Mouse (Mus musculus): ENCODE data around the gene Tmub2. TPM values are rescaled to one million over a fixed set of nuclear protein-coding genes. Genes with fewer than 3 reads are reported as not detected.

Gene Tmub2
- polyA plus RNA-seq, 1 experiment: 8.1 TPM

DNA sequence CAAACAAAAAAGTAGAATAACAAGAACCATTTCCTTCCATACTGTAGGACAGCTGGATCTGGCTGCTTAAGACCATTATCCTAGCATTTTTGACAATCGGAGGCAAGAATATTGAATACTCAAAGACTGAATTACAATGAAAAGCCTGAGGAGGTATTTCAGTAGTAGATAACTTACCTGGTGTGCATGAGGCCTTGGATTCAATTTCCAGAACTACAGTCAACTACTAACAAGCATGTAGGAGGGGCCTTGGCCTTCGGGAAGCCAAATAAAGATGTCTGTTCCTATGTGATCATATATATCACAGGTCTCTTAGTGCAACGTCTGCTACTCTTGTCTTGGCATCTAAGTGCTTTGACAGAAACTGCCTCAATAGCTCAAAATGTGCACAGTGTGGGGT, 45.3 kb downstream of the Tmub2 start:
- no peak overlapping the region for H3K4me3 ChIP-seq (replicated peaks)
- TF ChIP-seq TAL1 (IDR thresholded peaks at IDR 0.05; ENCODE audit: low read length) (no peak), GATA1 (IDR thresholded peaks at IDR 0.05; ENCODE audit: low read length) (no peak)
- peaks cover 68% of the 10 kb centered on the region for H3K27me3 ChIP-seq (ENCODE audit: control insufficient read depth)
- H3K36me3 ChIP-seq (ENCODE audit: control insufficient read depth): no peaks in the 10 kb centered on the region
- H3K4me1 ChIP-seq (ENCODE audit: control insufficient read depth): peaks cover 2% of the 10 kb centered on the region; the same call in 1 of the 2 replicates
- H3K9me3 ChIP-seq (ENCODE audit: control insufficient read depth, low read length): no peaks in the 10 kb centered on the region

DNA sequence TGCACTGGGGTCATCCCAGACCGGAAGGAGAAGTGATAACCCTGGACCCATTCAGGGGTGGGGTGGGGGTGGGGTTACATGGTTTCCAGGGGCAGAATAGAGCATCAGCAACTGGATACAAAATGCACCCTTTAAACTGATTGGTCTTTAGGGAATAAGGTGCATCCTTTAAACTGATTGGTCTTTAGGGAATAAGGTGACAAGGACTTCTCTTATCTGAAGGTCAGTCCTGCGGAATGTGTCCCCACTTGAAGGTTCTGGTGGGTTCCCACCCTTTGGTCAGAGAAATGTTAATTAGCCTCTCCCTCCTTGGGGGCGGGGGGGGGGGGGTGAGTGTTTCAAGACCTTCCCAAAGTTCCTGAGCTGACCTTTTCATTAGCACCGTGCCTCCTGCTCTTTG, 47.1 kb downstream of the Tmub2 start:
- peaks cover 72% of the 10 kb centered on the region for H3K27me3 ChIP-seq (ENCODE audit: control insufficient read depth)

DNA sequence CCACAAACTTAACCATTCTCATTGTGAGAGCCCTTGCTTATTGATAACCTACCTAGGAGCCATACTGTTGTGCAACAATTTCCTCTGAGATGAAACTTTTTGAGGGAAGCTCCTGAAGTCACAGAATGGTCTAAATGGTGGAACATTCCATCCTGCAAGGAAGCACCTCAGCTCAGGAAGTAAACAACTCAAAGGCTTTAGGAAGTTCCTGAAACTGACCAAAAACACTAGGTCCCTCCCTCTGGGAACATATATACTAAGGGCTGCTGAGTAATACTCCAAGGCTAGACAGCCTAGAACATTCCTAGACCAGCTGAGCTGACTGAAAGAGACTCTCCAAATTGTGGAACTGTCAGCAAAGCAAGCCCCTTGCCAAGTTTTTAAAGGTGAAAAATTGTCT, 48.3 kb downstream of the Tmub2 start:
- no peaks in the 10 kb centered on the region for H3K9me3 ChIP-seq (ENCODE audit: control insufficient read depth, low read length)
- peaks cover 3% of the 10 kb centered on the region for H3K4me1 ChIP-seq (ENCODE audit: control insufficient read depth)
- peaks cover 73% of the 10 kb centered on the region for H3K27me3 ChIP-seq (ENCODE audit: control insufficient read depth)
- no peaks in the 10 kb centered on the region for H3K36me3 ChIP-seq (ENCODE audit: control insufficient read depth)
- H3K4me3 ChIP-seq (replicated peaks): no peak overlapping the region
- TF ChIP-seq TAL1 (IDR thresholded peaks at IDR 0.05; ENCODE audit: low read length) (no peak), GATA1 (IDR thresholded peaks at IDR 0.05; ENCODE audit: low read length) (no peak)

More for the DNA sequence above, 47.1 kb downstream of the Tmub2 start:
- no peak for TF ChIP-seq TAL1 (IDR thresholded peaks at IDR 0.05; ENCODE audit: low read length)
- TF ChIP-seq GATA1 (IDR thresholded peaks at IDR 0.05; ENCODE audit: low read length): no peak
- no peaks in the 10 kb centered on the region for H3K36me3 ChIP-seq (ENCODE audit: control insufficient read depth)
- peaks cover 5% of the 10 kb centered on the region for H3K4me1 ChIP-seq (ENCODE audit: control insufficient read depth)
- H3K9me3 ChIP-seq (ENCODE audit: control insufficient read depth, low read length): no peaks in the 10 kb centered on the region
- no peak overlapping the region for H3K4me3 ChIP-seq (replicated peaks)

DNA sequence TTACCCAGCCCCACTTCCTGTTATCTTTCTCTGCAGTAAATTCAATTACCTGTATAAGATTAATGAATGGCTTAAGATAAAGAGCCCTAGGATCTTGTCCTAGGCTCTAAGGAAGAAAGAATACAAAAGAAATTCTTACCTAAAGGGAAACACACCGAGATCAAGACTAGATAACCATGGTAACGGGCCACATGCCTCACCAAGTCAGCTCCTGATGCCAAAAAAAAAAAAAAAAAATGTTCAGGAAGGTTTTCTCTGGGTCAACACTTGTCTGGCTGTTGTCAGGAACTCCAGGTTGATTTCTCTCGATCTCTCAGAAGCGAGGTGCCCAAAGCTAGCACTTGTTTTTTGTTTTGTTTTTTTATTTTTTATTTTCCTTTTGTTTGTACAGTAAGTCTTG, 49.3 kb downstream of the Tmub2 start:
- no peak for TF ChIP-seq GATA1 (IDR thresholded peaks at IDR 0.05; ENCODE audit: low read length)
- no peak for TF ChIP-seq TAL1 (IDR thresholded peaks at IDR 0.05; ENCODE audit: low read length)
- H3K27me3 ChIP-seq (ENCODE audit: control insufficient read depth): peaks cover 73% of the 10 kb centered on the region
- no peaks in the 10 kb centered on the region for H3K9me3 ChIP-seq (ENCODE audit: control insufficient read depth, low read length)
- H3K4me1 ChIP-seq (ENCODE audit: control insufficient read depth): peaks cover 3% of the 10 kb centered on the region
- no peaks in the 10 kb centered on the region for H3K36me3 ChIP-seq (ENCODE audit: control insufficient read depth)
- no peak overlapping the region for H3K4me3 ChIP-seq (replicated peaks)

DNA sequence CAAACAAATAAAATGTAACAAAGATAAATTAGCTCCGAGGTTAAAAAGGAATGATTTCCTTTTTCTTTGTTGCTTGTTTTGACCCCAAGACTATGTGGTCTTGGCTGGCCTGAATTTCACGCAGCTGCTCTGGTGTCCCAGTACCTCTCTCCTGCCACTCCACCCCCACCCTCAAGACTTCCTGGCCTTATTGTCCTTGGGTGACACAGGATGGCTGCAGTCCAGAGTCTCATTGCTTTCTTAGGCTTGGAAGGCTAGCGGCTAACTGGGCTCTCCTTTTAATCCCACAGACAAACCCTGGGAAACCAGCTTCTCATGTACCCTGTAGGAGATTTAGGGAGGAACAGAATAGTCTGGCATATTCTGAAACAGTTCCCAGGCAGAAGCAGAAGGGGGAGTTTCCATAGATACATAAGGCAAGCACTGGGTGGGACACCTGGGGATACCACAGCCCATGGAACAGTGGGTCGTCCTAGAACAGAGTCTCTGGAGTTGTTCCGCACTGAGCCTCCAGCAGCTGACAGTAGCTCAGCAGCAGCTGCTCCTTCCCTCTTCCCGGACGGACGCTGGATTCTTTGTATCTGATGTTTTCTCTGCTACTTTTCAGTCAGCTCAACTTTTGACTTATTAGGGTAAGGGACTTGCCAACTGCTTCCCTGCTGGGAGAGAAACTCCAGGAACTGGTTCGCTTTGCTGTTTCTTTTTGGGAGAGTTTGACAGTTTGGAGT, 50.4 kb downstream of the Tmub2 start:
- peaks cover 3% of the 10 kb centered on the region for H3K4me1 ChIP-seq (ENCODE audit: control insufficient read depth)
- H3K4me3 ChIP-seq (replicated peaks): no peak overlapping the region
- peaks cover 72% of the 10 kb centered on the region for H3K27me3 ChIP-seq (ENCODE audit: control insufficient read depth)
- H3K36me3 ChIP-seq (ENCODE audit: control insufficient read depth): no peaks in the 10 kb centered on the region
- peaks cover 5% of the 10 kb centered on the region for H3K9me3 ChIP-seq (ENCODE audit: control insufficient read depth, low read length)
- TF ChIP-seq GATA1 (IDR thresholded peaks at IDR 0.05; ENCODE audit: low read length): no peak
- no peak for TF ChIP-seq TAL1 (IDR thresholded peaks at IDR 0.05; ENCODE audit: low read length)

DNA sequence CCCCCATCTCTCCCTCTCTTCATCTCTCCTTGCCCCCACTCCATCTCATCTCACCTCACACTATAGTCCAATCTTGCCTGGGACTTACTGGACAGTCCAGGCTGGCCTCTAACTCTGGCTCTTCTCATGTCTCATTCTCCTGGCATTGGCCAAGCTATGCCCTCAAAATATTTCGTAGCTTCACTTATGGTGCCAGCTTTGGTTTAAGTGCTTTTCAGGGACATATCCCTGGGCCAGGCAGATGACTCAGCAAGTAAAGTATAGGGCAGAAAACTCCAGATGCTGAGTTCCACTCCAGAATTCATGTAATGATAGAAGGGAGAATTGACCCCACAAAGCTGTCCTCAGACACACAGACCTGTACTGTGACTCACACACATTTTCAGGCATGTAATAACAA, 51.5 kb downstream of the Tmub2 start:
- H3K4me1 ChIP-seq (ENCODE audit: control insufficient read depth): peaks cover 3% of the 10 kb centered on the region
- no peak for TF ChIP-seq TAL1 (IDR thresholded peaks at IDR 0.05; ENCODE audit: low read length)
- TF ChIP-seq GATA1 (IDR thresholded peaks at IDR 0.05; ENCODE audit: low read length): no peak
- no peaks in the 10 kb centered on the region for H3K36me3 ChIP-seq (ENCODE audit: control insufficient read depth)
- H3K4me3 ChIP-seq (replicated peaks): no peak overlapping the region
- peaks cover 5% of the 10 kb centered on the region for H3K9me3 ChIP-seq (ENCODE audit: control insufficient read depth, low read length)
- peaks cover 70% of the 10 kb centered on the region for H3K27me3 ChIP-seq (ENCODE audit: control insufficient read depth)

DNA sequence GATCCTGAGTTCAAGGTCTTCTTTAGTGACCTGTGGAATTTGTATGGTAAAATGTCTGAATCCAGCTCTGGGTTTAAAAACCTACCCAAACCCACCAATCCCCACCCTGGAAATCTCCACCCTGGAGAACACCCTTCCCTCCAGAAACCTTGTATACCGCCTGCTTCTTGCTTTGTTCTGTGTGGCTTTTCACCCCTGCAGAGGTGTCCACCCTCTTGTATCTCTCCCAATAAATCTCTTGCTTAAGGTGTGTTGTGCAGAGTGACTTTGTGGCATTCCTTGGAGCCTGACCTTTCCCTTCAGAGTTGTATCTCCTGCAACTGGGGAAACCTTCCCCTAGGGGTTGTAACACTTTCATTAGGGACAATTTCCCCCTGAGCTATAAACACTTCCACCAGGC, 53.2 kb downstream of the Tmub2 start:
- peaks cover 66% of the 10 kb centered on the region for H3K27me3 ChIP-seq (ENCODE audit: control insufficient read depth)
- H3K36me3 ChIP-seq (ENCODE audit: control insufficient read depth): no peaks in the 10 kb centered on the region
- TF ChIP-seq GATA1 (IDR thresholded peaks at IDR 0.05; ENCODE audit: low read length) (no peak), TAL1 (IDR thresholded peaks at IDR 0.05; ENCODE audit: low read length) (no peak)
- H3K9me3 ChIP-seq (ENCODE audit: control insufficient read depth, low read length): peaks cover 5% of the 10 kb centered on the region
- no peak overlapping the region for H3K4me3 ChIP-seq (replicated peaks)
- H3K4me1 ChIP-seq (ENCODE audit: control insufficient read depth): peaks cover 4% of the 10 kb centered on the region

DNA sequence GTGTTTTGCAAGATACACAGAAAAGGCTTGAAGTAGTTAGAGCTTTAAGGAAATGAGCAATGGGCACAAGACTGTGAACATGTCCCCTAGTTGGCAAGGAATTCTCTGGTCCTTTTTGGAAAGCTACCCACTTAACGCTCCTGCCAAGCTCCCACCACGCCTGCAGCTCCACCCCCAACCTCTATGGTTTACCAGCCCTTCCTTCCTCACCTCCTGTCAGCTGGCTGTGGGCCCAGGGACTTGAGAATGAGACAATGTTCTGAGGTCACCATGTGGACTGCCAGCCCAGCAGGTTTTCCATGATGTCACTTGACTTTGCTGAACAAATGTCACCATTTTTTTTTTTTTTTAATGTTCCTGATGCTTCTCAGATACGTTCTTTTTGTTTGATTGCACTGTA, 53.8 kb downstream of the Tmub2 start:
- TF ChIP-seq GATA1 (IDR thresholded peaks at IDR 0.05; ENCODE audit: low read length): no peak
- no peak for TF ChIP-seq TAL1 (IDR thresholded peaks at IDR 0.05; ENCODE audit: low read length)
- peaks cover 7% of the 10 kb centered on the region for H3K4me1 ChIP-seq (ENCODE audit: control insufficient read depth)
- H3K27me3 ChIP-seq (ENCODE audit: control insufficient read depth): peaks cover 64% of the 10 kb centered on the region
- H3K4me3 ChIP-seq (replicated peaks): no peak overlapping the region
- H3K36me3 ChIP-seq (ENCODE audit: control insufficient read depth): no peaks in the 10 kb centered on the region
- peaks cover 5% of the 10 kb centered on the region for H3K9me3 ChIP-seq (ENCODE audit: control insufficient read depth, low read length)

Other genes starting within 250 kb of the Tmub2 start
- gene Cd300lg, start 243.4 kb upstream of the Tmub2 start, polyA plus RNA-seq (2012): not detected in 2 replicates
- 21.2 and 24.5 TPM in 2 replicates for gene Mpp2, start 196.4 kb upstream of the Tmub2 start, polyA plus RNA-seq (2012)
- not detected in 2 replicates for gene Ppy, start 183.6 kb upstream of the Tmub2 start, polyA plus RNA-seq (2012)
- gene Pyy, start 177.1 kb upstream of the Tmub2 start, polyA plus RNA-seq (2012): not detected in 2 replicates
- 0.14 and 0.16 TPM in 2 replicates for gene Nags, start 139.4 kb upstream of the Tmub2 start, polyA plus RNA-seq (2012)
- gene Tmem101, start 128.5 kb upstream of the Tmub2 start, polyA plus RNA-seq (2012): 1.1 and 1.7 TPM in 2 replicates
- 8.9 TPM in 2 replicates for gene Lsm12, start 99.6 kb upstream of the Tmub2 start, polyA plus RNA-seq (2012)
- 0.30 and 0.50 TPM in 2 replicates for gene G6pc3, start 95.3 kb upstream of the Tmub2 start, polyA plus RNA-seq (2012)
- gene Hdac5, start 54.8 kb upstream of the Tmub2 start, polyA plus RNA-seq (2012): 4.3 and 6.3 TPM in 2 replicates
- gene BC030867, start 36.0 kb upstream of the Tmub2 start, polyA plus RNA-seq (2012): 0.50 and 1.6 TPM in 2 replicates
- gene Asb16, start 16.2 kb upstream of the Tmub2 start, polyA plus RNA-seq (2012): 0.01 and 0.02 TPM in 2 replicates
- gene Atxn7l3, start 11.7 kb downstream of the Tmub2 start, polyA plus RNA-seq (2012): 4.5 and 6.0 TPM in 2 replicates
- gene Ubtf, start 34.8 kb downstream of the Tmub2 start, polyA plus RNA-seq (2012): 10.3 and 12.3 TPM in 2 replicates
- gene Slc4a1, start 81.3 kb downstream of the Tmub2 start, polyA plus RNA-seq (2012): 575 and 672 TPM in 2 replicates
- 1.8 and 2.1 TPM in 2 replicates for gene Rundc3a, start 108.5 kb downstream of the Tmub2 start, polyA plus RNA-seq (2012)
- 579 and 725 TPM in 2 replicates for gene Slc25a39, start 123.0 kb downstream of the Tmub2 start, polyA plus RNA-seq (2012)
- gene Grn, start 145.4 kb downstream of the Tmub2 start, polyA plus RNA-seq (2012): 1.8 and 2.6 TPM in 2 replicates
- gene Fam171a2, start 162.8 kb downstream of the Tmub2 start, polyA plus RNA-seq (2012): 0.01 and 0.02 TPM in 2 replicates
- 1.7 and 2.4 TPM in 2 replicates for gene Itga2b, start 185.2 kb downstream of the Tmub2 start, polyA plus RNA-seq (2012)

Measured in erythroblast, embryonic 14.5 days (primary cell).